Mouse (Mus musculus) megakaryocyte, embryonic 14.5 days (primary cell): ENCODE data around the gene Ceacam16. TPM values are rescaled to one million over a fixed set of nuclear protein-coding genes. Genes with fewer than 3 reads are reported as not detected.

ENCODE experiments used
- H3K27me3 ChIP-seq: replicated peaks from 2 replicates; pipeline ENCODE3; 2012; ENCODE audit warnings: inconsistent platforms
- H3K36me3 ChIP-seq: replicated peaks from 2 replicates; pipeline ENCODE3; 2012; ENCODE audit warnings: low read length, inconsistent platforms, mixed read lengths
- H3K4me1 ChIP-seq: 2 replicates; pipeline ENCODE4 v1.6.1; 2012; ENCODE audit warnings: inconsistent platforms
- H3K4me3 ChIP-seq: replicated peaks from 2 replicates; pipeline ENCODE3; 2012; ENCODE audit warnings: moderate library complexity, mild to moderate bottlenecking, inconsistent platforms
- H3K9me3 ChIP-seq: 2 replicates; pipeline ENCODE4 v1.6.1; 2012; ENCODE audit warnings: inconsistent platforms
- FLI1 ChIP-seq: IDR thresholded peaks from 2 replicates; pipeline ENCODE4 v1.6.1; 2012; ENCODE audit warnings: low read length, inconsistent platforms, mixed read lengths
- GATA1 ChIP-seq: IDR thresholded peaks from 3 replicates; pipeline ENCODE4 v1.6.1; 2012; ENCODE audit warnings: mixed read lengths, low read length, inconsistent platforms, borderline replicate concordance
- polyA plus RNA-seq: library from polyadenylated mRNA; stranded (reverse); fragments of >175 nt; gene quantifications from 2 replicates; pipeline ENCODE4 v1.2.3, GENCODE M21; 2012; ENCODE audit warnings: low replicate concordance; ENCODE audit not compliant: insufficient read depth

Ceacam16 gene
- polyA plus RNA-seq, 1 experiment, result 2.0 TPM

DNA sequence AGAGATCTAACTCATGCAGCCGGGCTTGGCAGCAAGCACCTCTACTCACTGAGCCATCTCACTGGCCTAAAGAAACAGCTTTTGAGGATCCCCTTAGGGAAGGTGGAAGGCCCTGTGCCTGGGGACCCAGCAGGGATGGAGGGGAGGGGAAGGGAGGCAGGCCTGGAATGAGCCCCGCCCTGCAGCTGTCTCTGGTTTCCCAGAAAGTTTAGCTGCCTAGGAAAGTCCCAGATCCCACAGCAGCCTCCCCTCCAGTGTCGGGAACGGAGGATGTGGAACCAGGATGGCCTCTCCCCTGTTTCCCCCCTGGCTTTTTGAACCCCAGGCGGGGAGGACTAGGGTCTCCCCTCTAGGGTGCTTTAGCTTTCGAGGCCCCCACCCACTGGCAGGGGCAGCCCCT, 34.3 kb downstream of the Ceacam16 start:
- Histone ChIP-seq H3K27me3 (no peaks in the 10 kb centered on the region), H3K4me1 (peaks cover 82% of the 10 kb centered on the region), H3K4me3 (no peak overlapping the region), H3K36me3 (peaks cover 6% of the 10 kb centered on the region), H3K9me3 (peaks cover 7% of the 10 kb centered on the region)
- no peak for TF ChIP-seq FLI1
- TF ChIP-seq GATA1, result no peak

DNA sequence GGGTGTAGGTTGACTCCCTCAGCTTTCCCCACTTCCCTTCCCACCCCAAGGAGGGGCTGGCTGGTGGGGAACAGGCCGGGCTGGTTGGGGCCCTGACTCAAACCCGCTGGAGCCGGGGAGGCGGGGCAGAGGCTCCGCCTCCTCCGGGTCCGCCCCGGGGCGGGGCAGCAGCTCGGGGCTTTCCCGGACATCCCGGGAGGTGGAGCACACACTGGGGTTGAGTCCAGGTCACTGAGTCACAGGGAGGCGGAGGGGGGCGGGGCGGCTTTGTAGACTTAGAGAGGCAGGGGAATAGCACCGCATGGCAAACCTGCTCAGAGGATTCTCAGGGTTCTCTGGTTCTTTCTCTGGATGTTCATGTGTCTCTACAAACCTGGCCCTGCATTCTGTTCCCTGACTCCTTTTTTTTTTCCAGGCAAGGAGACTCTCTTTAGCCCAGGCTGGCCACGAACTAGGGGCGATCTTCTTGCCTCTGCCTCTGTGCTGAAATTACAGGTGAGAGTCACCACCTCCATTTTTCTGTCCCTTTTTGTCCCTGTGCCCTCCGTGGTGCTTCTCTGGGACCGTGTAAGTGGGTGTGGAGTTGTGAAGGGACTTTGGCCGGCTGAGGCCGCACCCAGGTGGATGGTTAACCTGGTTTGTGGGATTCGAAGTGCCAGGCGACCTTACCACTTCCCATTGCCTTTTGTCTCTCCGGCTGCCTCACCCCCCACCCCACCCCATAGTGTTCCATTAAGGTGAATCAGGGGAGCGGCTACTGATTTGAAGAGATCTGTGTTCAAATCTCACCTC, 36.7 kb downstream of the Ceacam16 start:
- Histone ChIP-seq H3K36me3 (peaks cover 19% of the 10 kb centered on the region), H3K9me3 (peaks cover 1% of the 10 kb centered on the region), H3K27me3 (no peaks in the 10 kb centered on the region), H3K4me1 (peaks cover 78% of the 10 kb centered on the region), H3K4me3 (peak overlapping the region; percentile 93)
- TF ChIP-seq FLI1 (no peak), GATA1 (no peak)

DNA sequence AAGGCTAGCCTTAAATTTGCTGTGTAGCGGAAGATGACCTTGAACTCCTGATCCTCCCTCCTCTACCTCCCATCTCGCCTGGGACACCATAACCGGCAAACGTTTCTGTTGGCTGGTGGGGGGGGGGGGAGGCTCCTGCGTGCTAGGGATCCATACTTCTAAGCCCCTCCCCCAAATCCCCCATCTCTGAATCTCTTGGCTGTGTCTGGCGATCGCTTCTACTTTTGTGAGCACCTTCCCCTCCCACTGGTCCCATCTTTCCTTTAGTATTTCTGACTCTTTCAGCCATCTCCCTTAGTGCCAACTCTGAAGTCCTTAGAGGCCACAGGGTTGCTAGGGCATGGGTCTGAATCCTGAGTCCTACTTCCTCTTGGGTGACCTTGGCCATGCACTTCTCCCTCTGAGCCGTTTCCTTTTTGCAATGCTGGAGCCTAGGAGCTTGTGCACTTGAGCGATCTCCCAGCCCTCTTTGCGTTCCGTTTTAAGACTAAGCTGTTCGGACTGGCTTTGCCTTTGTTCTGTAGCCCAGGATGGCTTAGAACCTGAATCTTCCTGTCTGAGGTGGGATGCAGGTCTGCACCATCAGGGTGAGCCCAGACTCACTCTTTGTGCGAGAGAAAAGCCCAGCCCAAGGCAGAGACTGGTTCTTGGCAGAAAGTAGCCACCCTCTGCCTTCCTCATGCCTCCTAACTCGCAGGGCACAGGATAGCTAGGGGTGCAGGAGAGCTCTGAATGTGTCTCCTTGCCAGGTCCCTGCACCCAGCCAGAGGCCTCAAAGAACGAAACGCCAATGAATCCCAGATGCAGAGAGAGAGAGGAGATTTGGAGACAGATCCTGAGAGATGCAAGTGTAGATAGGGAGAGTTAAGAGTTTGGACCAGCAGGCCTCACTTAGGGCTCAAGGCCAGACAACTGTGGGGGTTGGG, 37.6 kb downstream of the Ceacam16 start:
- Histone ChIP-seq H3K4me3 (peak overlapping the region; percentile 93), H3K27me3 (no peaks in the 10 kb centered on the region), H3K9me3 (no peaks in the 10 kb centered on the region), H3K4me1 (peaks cover 81% of the 10 kb centered on the region), H3K36me3 (peaks cover 26% of the 10 kb centered on the region)
- no peak for TF ChIP-seq GATA1
- no peak for TF ChIP-seq FLI1

DNA sequence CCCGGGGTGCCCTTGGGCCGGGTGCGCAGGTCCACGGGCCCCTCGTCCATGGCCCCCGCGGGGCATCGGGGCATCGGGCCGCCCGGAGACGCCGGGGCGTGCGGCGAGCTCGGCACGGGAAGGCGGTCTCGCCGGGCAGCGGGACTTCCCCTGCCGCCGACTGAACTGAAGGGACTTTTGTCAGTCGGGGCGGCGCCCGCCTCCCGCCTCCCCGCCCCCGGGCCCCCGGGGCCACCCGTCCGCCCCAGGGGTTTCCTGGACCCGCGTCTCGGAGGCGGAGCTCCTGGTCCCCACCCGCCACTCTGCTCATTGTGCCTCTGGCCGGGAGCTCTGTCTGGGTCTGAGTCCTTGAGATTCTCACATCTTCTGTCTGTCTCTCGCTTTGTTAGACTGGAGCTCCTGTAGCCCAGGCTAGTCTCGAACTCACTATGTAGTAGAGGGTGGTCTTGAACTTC, 38.5 kb downstream of the Ceacam16 start, which contains the start of gene Bcl3:
Gene Bcl3 (minus strand): TSS at position 167 of the 455 bp plus-strand sequence.
- Histone ChIP-seq H3K4me3 (peak within 1 kb of the TSS; percentile 93), H3K9me3 (no peaks in the 10 kb centered on the region), H3K4me1 (peaks cover 89% of the 10 kb centered on the region), H3K36me3 (peaks cover 33% of the 10 kb centered on the region), H3K27me3 (no peaks in the 10 kb centered on the region)
- TF ChIP-seq GATA1 (no peak), FLI1 (no peak)

DNA sequence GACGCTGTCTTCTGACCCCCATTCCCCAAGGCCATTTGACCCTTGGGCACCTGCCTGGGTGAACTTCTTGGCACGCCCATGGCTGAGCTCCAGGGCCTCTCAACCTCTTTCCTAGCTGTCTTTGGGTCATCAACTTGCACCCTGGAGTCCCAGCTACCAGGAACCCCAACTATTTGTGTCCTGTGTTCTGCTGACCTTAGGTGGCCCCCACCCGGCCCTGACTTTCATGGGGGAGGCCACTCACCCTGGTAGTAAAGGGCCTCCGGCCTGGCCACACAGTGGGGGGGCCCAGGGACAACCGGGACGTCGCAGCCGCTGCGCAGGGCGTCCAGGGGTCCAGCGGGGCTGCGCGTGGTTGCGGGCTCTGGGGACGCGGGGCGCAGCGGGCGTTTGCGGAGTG, 38.9 kb downstream of the Ceacam16 start:
- Histone ChIP-seq H3K36me3 (peaks cover 33% of the 10 kb centered on the region), H3K4me3 (peak overlapping the region; percentile 93), H3K27me3 (no peaks in the 10 kb centered on the region), H3K9me3 (no peaks in the 10 kb centered on the region), H3K4me1 (peaks cover 92% of the 10 kb centered on the region)
- TF ChIP-seq FLI1 (no peak), GATA1 (no peak)

DNA sequence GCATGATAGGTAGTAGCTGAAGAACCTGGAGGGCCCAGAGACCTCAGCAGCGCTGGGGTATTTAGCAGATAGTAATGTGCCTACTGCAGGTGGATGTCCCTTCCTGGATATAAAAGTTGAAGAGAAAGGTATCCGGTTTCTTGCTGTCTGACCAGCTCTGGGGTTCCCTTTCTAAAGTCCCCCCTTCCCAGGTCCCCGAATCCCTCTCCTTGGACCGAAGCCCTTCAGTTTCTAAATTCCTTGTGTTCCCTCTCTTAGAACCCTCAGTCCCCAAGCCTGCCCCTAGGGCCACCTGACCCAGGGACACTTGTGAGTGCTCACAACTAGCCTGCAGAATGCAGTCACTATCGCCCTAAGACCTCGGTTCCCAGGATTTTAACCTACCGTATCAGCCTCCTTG, 39.5 kb downstream of the Ceacam16 start:
- no peaks in the 10 kb centered on the region for H3K27me3 ChIP-seq
- TF ChIP-seq FLI1 (no peak), GATA1 (no peak)
- peak overlapping the region; percentile 93 for H3K4me3 ChIP-seq
- no peaks in the 10 kb centered on the region for H3K9me3 ChIP-seq
- H3K36me3 ChIP-seq, result peaks cover 33% of the 10 kb centered on the region
- H3K4me1 ChIP-seq, result peaks cover 92% of the 10 kb centered on the region

DNA sequence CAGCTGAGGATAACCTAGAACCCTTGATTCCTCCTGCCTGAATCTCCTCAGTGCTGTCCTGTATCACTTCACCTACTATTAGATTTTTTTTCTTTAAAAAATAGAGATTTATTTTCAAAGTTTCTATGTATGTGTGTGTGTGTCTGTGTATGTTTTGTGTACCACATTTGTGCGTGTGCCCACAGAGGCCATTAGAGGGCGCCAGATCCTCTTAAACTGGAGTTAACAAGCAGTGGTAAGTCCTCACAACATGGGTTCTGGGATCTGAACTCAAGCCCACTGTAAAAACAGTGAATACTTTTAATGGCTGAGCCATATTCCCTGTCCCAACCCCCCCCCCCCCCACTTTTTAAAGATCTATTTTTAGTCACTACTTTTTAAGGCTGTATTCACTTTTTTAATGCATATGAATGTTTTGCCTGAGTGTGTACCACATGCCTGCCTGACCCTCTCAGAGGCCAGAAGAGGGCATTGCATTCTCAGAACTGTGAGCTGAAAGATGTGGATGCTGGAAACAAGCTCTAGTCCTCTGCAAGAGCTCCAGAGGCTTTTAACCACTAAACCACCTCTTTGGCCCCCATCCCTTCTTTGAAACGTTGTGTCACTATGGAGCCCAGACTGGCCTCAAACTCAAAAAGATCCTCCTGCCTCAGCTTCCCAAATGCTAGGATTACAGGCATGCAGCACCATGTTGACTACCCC, 40.6 kb downstream of the Ceacam16 start:
- Histone ChIP-seq H3K36me3 (peaks cover 37% of the 10 kb centered on the region), H3K4me3 (peak overlapping the region; percentile 93), H3K4me1 (peaks cover 90% of the 10 kb centered on the region), H3K9me3 (no peaks in the 10 kb centered on the region), H3K27me3 (no peaks in the 10 kb centered on the region)
- TF ChIP-seq FLI1, result no peak
- TF ChIP-seq GATA1, result no peak

DNA sequence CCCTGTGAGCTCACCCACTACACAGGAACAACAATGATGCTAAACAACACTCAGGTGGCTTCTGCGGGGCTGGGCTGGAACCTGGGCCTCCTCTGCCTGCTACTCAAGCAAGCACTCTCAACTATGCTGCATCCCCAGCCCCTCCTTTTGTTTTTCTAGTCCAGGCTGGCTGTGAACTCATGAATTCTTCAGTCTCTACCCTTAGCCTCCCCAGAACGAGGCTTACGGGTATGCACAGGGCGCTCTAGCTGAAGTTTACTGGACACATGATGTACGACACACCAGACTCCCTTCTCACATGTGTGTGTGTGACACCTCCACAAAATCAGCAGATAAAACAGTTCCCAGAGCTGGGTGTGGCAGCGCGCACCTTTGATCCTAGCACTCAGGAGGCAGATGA, 42.2 kb downstream of the Ceacam16 start:
- Histone ChIP-seq H3K27me3 (no peaks in the 10 kb centered on the region), H3K9me3 (no peaks in the 10 kb centered on the region), H3K36me3 (peaks cover 53% of the 10 kb centered on the region), H3K4me3 (peak overlapping the region; percentile 91), H3K4me1 (peaks cover 90% of the 10 kb centered on the region)
- TF ChIP-seq GATA1 (no peak), FLI1 (no peak)

DNA sequence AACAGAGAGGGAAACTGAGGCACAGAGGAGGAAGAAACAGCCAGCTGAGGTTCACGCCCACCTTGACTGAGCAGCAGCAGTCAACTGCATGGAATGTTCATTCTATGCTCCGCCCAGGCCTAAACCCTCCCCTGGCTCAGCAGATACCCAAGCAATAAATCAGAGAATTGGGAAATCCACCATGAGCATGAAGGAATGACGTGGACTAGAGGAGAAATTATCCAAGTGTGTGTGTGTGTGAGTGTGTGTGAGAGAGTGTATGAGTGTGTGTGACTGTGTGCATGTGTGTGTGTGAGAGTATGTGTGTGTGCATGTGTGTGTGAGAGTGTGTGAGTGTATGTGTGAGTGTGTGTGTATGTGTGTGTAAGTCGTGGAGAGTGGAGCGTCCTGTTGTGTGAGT, 42.7 kb downstream of the Ceacam16 start:
- Histone ChIP-seq H3K36me3 (peaks cover 57% of the 10 kb centered on the region), H3K4me3 (peak overlapping the region; percentile 91), H3K27me3 (no peaks in the 10 kb centered on the region), H3K4me1 (peaks cover 90% of the 10 kb centered on the region), H3K9me3 (no peaks in the 10 kb centered on the region)
- TF ChIP-seq GATA1 (no peak), FLI1 (no peak)
